Comparison of ENCODE assay signal across 28 mouse cellular contexts in genomic region chr1:72390420-72390819, GRCm38 (mm10).
A peak's percentile ranks its signal among the peaks of the same experiment; 100 is the strongest.
DNase-seq lines count a peak whose midpoint lies in the region; ATAC-seq lines count a peak whose summit lies in the region.
"Had no signal": no experiment of that assay in that cellular context is flagged by ENCODE, and none has a peak within 500 bp of the region (broad histone marks: within the 10 kb centered on the region; RNA-seq: fewer than 3 reads in every experiment).

No protein-coding gene starts in this region.

- ATAC-seq in hindbrain, embryonic 13.5 days (ENCODE audit: low FRiP score), result no peak
- ATAC-seq in hindbrain, embryonic 11.5 days (ENCODE audit: low FRiP score), result no peak
- no peak for ATAC-seq in neural tube, embryonic 14.5 days (ENCODE audit: low read depth)
- no peak for ATAC-seq in neural tube, embryonic 15.5 days (ENCODE audit: low FRiP score)
- ATAC-seq in megakaryocyte progenitor cell, adult 5-6 weeks (replicated peaks; ENCODE audit: poor library complexity), result peak; percentile 71
- ATAC-seq: forebrain, embryonic 13.5 days; forebrain, embryonic 16.5 days; hindbrain, embryonic 16.5 days; intestine, embryonic 15.5 days; Patski had no signal

- H3K4me3 ChIP-seq in hindbrain, embryonic 13.5 days, result no peak overlapping the region
- H3K4me3 ChIP-seq in hindbrain, embryonic 11.5 days (ENCODE audit: low read depth, low read length), result no peak overlapping the region
- H3K4me3 ChIP-seq in neural tube, embryonic 14.5 days (ENCODE audit: low read depth, low read length), result no peak overlapping the region
- no peak overlapping the region for H3K4me3 ChIP-seq in neural tube, embryonic 15.5 days (replicated peaks)
- H3K4me3 ChIP-seq: forebrain, embryonic 10.5 days; forebrain, embryonic 13.5 days; heart, embryonic 10.5 days; heart, embryonic 13.5 days; hindbrain, embryonic 12.5 days; intestine, embryonic 15.5 days had no signal

- H3K27me3 ChIP-seq in hindbrain, embryonic 13.5 days, result no peaks in the 10 kb centered on the region
- no peaks in the 10 kb centered on the region for H3K27me3 ChIP-seq in hindbrain, embryonic 11.5 days (ENCODE audit: control insufficient read depth, insufficient read depth, low read length)
- no peaks in the 10 kb centered on the region for H3K27me3 ChIP-seq in neural tube, embryonic 14.5 days (ENCODE audit: control insufficient read depth, insufficient read depth, low read length)
- H3K27me3 ChIP-seq in neural tube, embryonic 15.5 days (replicated peaks), result no peaks in the 10 kb centered on the region
- H3K27me3 ChIP-seq: CH12.LX; forebrain, embryonic 13.5 days; heart, embryonic 13.5 days; hindbrain, embryonic 12.5 days; intestine, embryonic 15.5 days; Patski had no signal

- no peak for DNase-seq in hindbrain, embryonic 11.5 days (ENCODE audit: low spot score)
- DNase-seq in ovary, adult 18-20 months (ENCODE audit: low spot score), result no peak
- DNase-seq: adrenal gland, postnatal 10 days; adrenal gland, postnatal 36 days; B cell, adult 2 months; cerebellum, adult 18-20 months; cerebellum, adult 9-10 months; cerebellum, postnatal 14 days; gastrocnemius, postnatal 10 days; gastrocnemius, postnatal 36 days; heart, adult 18-20 months; heart, postnatal 14 days; heart, postnatal 4 days had no signal

- H3K4me2 ChIP-seq in hindbrain, embryonic 13.5 days, result no peak overlapping the region
- H3K4me2 ChIP-seq in hindbrain, embryonic 11.5 days (replicated peaks; ENCODE audit: low read depth, low read length), result no peak overlapping the region
- no peak overlapping the region for H3K4me2 ChIP-seq in neural tube, embryonic 14.5 days (ENCODE audit: low read depth, low read length)
- no peak overlapping the region for H3K4me2 ChIP-seq in neural tube, embryonic 15.5 days
- H3K4me2 ChIP-seq: forebrain, embryonic 13.5 days; heart, embryonic 13.5 days; hindbrain, embryonic 12.5 days; intestine, embryonic 15.5 days had no signal

- peaks cover 8% of the 10 kb centered on the region; the same call in 1 of the 2 replicates for H3K4me1 ChIP-seq in hindbrain, embryonic 13.5 days (replicated peaks)
- no peaks in the 10 kb centered on the region for H3K4me1 ChIP-seq in hindbrain, embryonic 11.5 days (replicated peaks; ENCODE audit: control insufficient read depth, insufficient read depth, low read length)
- H3K4me1 ChIP-seq in neural tube, embryonic 14.5 days (ENCODE audit: control insufficient read depth, insufficient read depth, low read length), result no peaks in the 10 kb centered on the region
- no peaks in the 10 kb centered on the region for H3K4me1 ChIP-seq in neural tube, embryonic 15.5 days
- H3K4me1 ChIP-seq: forebrain, embryonic 10.5 days; forebrain, embryonic 13.5 days; heart, embryonic 10.5 days; heart, embryonic 13.5 days; hindbrain, embryonic 12.5 days; intestine, embryonic 15.5 days had no signal

- WGBS in hindbrain, embryonic 13.5 days, result 62% methylated on average over 4 of the region's 4 CpGs
- 84% methylated on average over 4 of the region's 4 CpGs for WGBS in hindbrain, embryonic 11.5 days
- WGBS in neural tube, embryonic 14.5 days, result 78% methylated on average over 4 of the region's 4 CpGs
- 53% methylated on average over 4 of the region's 4 CpGs for WGBS in neural tube, embryonic 15.5 days

- H3K9ac ChIP-seq in hindbrain, embryonic 13.5 days, result no peak overlapping the region
- H3K9ac ChIP-seq in hindbrain, embryonic 11.5 days (ENCODE audit: low read depth, low read length), result no peak overlapping the region
- no peak overlapping the region for H3K9ac ChIP-seq in neural tube, embryonic 14.5 days (replicated peaks; ENCODE audit: low read depth, low read length)
- no peak overlapping the region for H3K9ac ChIP-seq in neural tube, embryonic 15.5 days (replicated peaks)
- H3K9ac ChIP-seq: forebrain, embryonic 13.5 days; heart, embryonic 13.5 days; hindbrain, embryonic 12.5 days; intestine, embryonic 15.5 days had no signal

- peaks cover 17% of the 10 kb centered on the region for H3K36me3 ChIP-seq in hindbrain, embryonic 13.5 days
- H3K36me3 ChIP-seq in hindbrain, embryonic 11.5 days (ENCODE audit: control insufficient read depth, insufficient read depth, low read length), result no peaks in the 10 kb centered on the region
- no peaks in the 10 kb centered on the region; the same call in 1 of the 2 replicates for H3K36me3 ChIP-seq in neural tube, embryonic 14.5 days (ENCODE audit: control insufficient read depth, insufficient read depth, low read length)
- H3K36me3 ChIP-seq in neural tube, embryonic 15.5 days, result peaks cover 3% of the 10 kb centered on the region; the same call in 1 of the 2 replicates

- H3K27ac ChIP-seq in hindbrain, embryonic 13.5 days, result peak overlapping the region; percentile 48; the same call in 1 of the 2 replicates
- no peak overlapping the region for H3K27ac ChIP-seq in hindbrain, embryonic 11.5 days (ENCODE audit: low read depth, low read length)
- 0 out of 2 replicates have a peak overlapping the region, but pooled peaks have one; percentile 0 for H3K27ac ChIP-seq in neural tube, embryonic 14.5 days (ENCODE audit: low read depth, low read length)
- H3K27ac ChIP-seq in neural tube, embryonic 15.5 days (replicated peaks), result no peak overlapping the region
- H3K27ac ChIP-seq: forebrain, embryonic 10.5 days; forebrain, embryonic 13.5 days; heart, embryonic 10.5 days; heart, embryonic 13.5 days; hindbrain, embryonic 12.5 days; intestine, embryonic 15.5 days had no signal

- H3K9me3 ChIP-seq in hindbrain, embryonic 13.5 days, result no peaks in the 10 kb centered on the region
- H3K9me3 ChIP-seq in hindbrain, embryonic 11.5 days (ENCODE audit: control insufficient read depth, low read length), result no peaks in the 10 kb centered on the region
- H3K9me3 ChIP-seq in neural tube, embryonic 14.5 days (ENCODE audit: control insufficient read depth, low read length), result no peaks in the 10 kb centered on the region
- no peaks in the 10 kb centered on the region for H3K9me3 ChIP-seq in neural tube, embryonic 15.5 days (replicated peaks)
- H3K9me3 ChIP-seq: forebrain, embryonic 10.5 days; forebrain, embryonic 13.5 days; G1E; heart, embryonic 10.5 days; heart, embryonic 13.5 days; hindbrain, embryonic 12.5 days; intestine, embryonic 15.5 days had no signal

Comparison
In these comparisons a context has a peak if more than half of its experiments do, and no peak if none do; other contexts are left out.
1. H3K27ac ChIP-seq: peak in hindbrain, embryonic 13.5 days (single experiment) and neural tube, embryonic 14.5 days (single experiment); none in hindbrain, embryonic 11.5 days (single experiment) and neural tube, embryonic 15.5 days (single experiment).